Mouse (Mus musculus): ENCODE data around the gene Ifit1.
"Not testable (repeated sequence)": the region's sequence is repeated elsewhere in the genome, so short reads cannot be mapped to it uniquely, and the experiment has no call there.

GRCm38 (mm10) chr19:34607237-34608051, 33.2 kb upstream of the Ifit1 start, which contains the start of gene Ifit3b:
- TF ChIP-seq POLR2A (IDR thresholded peaks at IDR 0.05; ENCODE audit: low read depth, low read length); CTCF (IDR thresholded peaks at IDR 0.05; ENCODE audit: extremely low read depth, insufficient read depth, insufficient read length, insufficient replicate concordance): not testable (repeated sequence)

All from spleen, adult 2 months (tissue).